Mouse (Mus musculus): Measurements from ENCODE around the gene Larp1b. TPM values are rescaled to one million over a fixed set of nuclear protein-coding genes. Genes with fewer than 3 reads are reported as not detected.

Larp1b gene
- polyA plus RNA-seq, 1 experiment from 2014 or later = 10.7 TPM

GRCm38 (mm10) chr3:41087071-41087470 is 137.4 kb downstream of the Larp1b start:
- H3K9ac ChIP-seq (ENCODE audit: low read length) = no peak overlapping the region
- TF ChIP-seq EP300 (optimal IDR thresholded peaks at IDR 0.05) (no peak), CTCF (IDR thresholded peaks at IDR 0.05; ENCODE audit: low read depth) (no peak)
- no peaks in the 10 kb centered on the region for H3K27me3 ChIP-seq (ENCODE audit: control insufficient read depth, insufficient read depth, low read length)
- H3K4me1 ChIP-seq (replicated peaks; ENCODE audit: control insufficient read depth, insufficient read depth) = no peaks in the 10 kb centered on the region
- no peak overlapping the region for H3K4me2 ChIP-seq (replicated peaks; ENCODE audit: low read depth)
- H3K36me3 ChIP-seq (ENCODE audit: control insufficient read depth, insufficient read depth, low read length) = no peaks in the 10 kb centered on the region
- ATAC-seq (ENCODE audit: low FRiP score, low TSS enrichment) (no peak), DNase-seq (ENCODE audit: low spot score) (no peak)
- H3K27ac ChIP-seq (replicated peaks) = no peak overlapping the region
- H3K9me3 ChIP-seq (ENCODE audit: control insufficient read depth, low read length) = no peaks in the 10 kb centered on the region
- H3K4me3 ChIP-seq (ENCODE audit: low read depth, low read length) = no peak overlapping the region

Other genes with a start within 250 kb of the Larp1b start
- not detected in 2 replicates for gene Slc25a31, start 241.0 kb upstream of the Larp1b start, polyA plus RNA-seq (2015; fragmentation: Nextera tagmentation; extraction: Ambion mirVana)
- gene Hspa4l, start 205.3 kb upstream of the Larp1b start, polyA plus RNA-seq (2015; fragmentation: Nextera tagmentation; extraction: Ambion mirVana) = 7.2 and 8.9 TPM in 2 replicates
- 9.2 and 13.0 TPM in 2 replicates for gene Plk4, start 149.8 kb upstream of the Larp1b start, polyA plus RNA-seq (2015; fragmentation: Nextera tagmentation; extraction: Ambion mirVana)
- gene Mfsd8, start 102.9 kb upstream of the Larp1b start, polyA plus RNA-seq (2015; fragmentation: Nextera tagmentation; extraction: Ambion mirVana) = 5.9 and 6.1 TPM in 2 replicates
- 5.1 and 5.7 TPM in 2 replicates for gene Abhd18, start 102.9 kb upstream of the Larp1b start, polyA plus RNA-seq (2015; fragmentation: Nextera tagmentation; extraction: Ambion mirVana)
- gene 1700034I23Rik, start 47.3 kb upstream of the Larp1b start, polyA plus RNA-seq (2015; fragmentation: Nextera tagmentation; extraction: Ambion mirVana) = 0.06 and 0.08 TPM in 2 replicates
- gene Pgrmc2, start 133.2 kb downstream of the Larp1b start, polyA plus RNA-seq (2015; fragmentation: Nextera tagmentation; extraction: Ambion mirVana) = 31.2 and 32.5 TPM in 2 replicates